Comparison of ENCODE assay signal across 14 mouse cellular contexts in genomic region chr4:114818963-114819702, GRCm38 (mm10). TPM values are rescaled to one million over a fixed set of nuclear protein-coding genes. Genes with fewer than 3 reads are reported as not detected.
DNase-seq lines count a peak whose midpoint lies in the region; ATAC-seq lines count a peak whose summit lies in the region.
"Had no signal": no experiment of that assay in that cellular context is flagged by ENCODE, and none has a peak within 500 bp of the region (broad histone marks: within the 10 kb centered on the region; RNA-seq: fewer than 3 reads in every experiment).

No protein-coding gene starts in this region.

- 4% methylated on average over 9 of the region's 9 CpGs for WGBS in hindbrain, embryonic 11.5 days
- WGBS in hindbrain, embryonic 13.5 days, result 8% methylated on average over 9 of the region's 9 CpGs
- 9% methylated on average over 9 of the region's 9 CpGs for WGBS in forebrain, embryonic 13.5 days
- 22% methylated on average over 9 of the region's 9 CpGs for WGBS in limb, embryonic 15.5 days

- no peaks in the 10 kb centered on the region for H3K9me3 ChIP-seq in hindbrain, embryonic 11.5 days (ENCODE audit: control insufficient read depth, low read length)
- no peaks in the 10 kb centered on the region for H3K9me3 ChIP-seq in hindbrain, embryonic 13.5 days
- no peaks in the 10 kb centered on the region for H3K9me3 ChIP-seq in forebrain, embryonic 13.5 days (replicated peaks)
- no peaks in the 10 kb centered on the region for H3K9me3 ChIP-seq in limb, embryonic 15.5 days
- H3K9me3 ChIP-seq: heart, embryonic 13.5 days had no signal

- peak; percentile 32 for DNase-seq in hindbrain, embryonic 11.5 days (ENCODE audit: low spot score)
- peak; percentile 12 for DNase-seq in brain, embryonic 18.5 days (ENCODE audit: low read depth, low spot score)
- no peak for DNase-seq in heart, adult 11 months
- DNase-seq in heart, postnatal 25 days (ENCODE audit: low spot score), result no peak
- DNase-seq: retina, postnatal 1 day had no signal

- 0 out of 2 replicates have a peak, but pooled peaks have one; percentile 11 for ATAC-seq in hindbrain, embryonic 11.5 days (ENCODE audit: low FRiP score)
- ATAC-seq in hindbrain, embryonic 13.5 days (ENCODE audit: low FRiP score), result no peak
- peak; percentile 46 for ATAC-seq in forebrain, embryonic 13.5 days
- no peak for ATAC-seq in limb, embryonic 15.5 days (ENCODE audit: insufficient number of reproducible peaks, low FRiP score, low TSS enrichment, low read depth)
- no peak for ATAC-seq in granulocyte monocyte progenitor cell, adult 5-6 weeks (replicated peaks; ENCODE audit: poor library complexity, severe bottlenecking)

- intact Hi-C loops in heart, postnatal 25 days (cut with DNase I), result no loop called here

- peaks cover 11% of the 10 kb centered on the region for H3K27me3 ChIP-seq in hindbrain, embryonic 11.5 days (ENCODE audit: control insufficient read depth, insufficient read depth, low read length)
- H3K27me3 ChIP-seq in hindbrain, embryonic 13.5 days, result peaks cover 65% of the 10 kb centered on the region
- H3K27me3 ChIP-seq in forebrain, embryonic 13.5 days, result peaks cover 81% of the 10 kb centered on the region
- peaks cover 68% of the 10 kb centered on the region for H3K27me3 ChIP-seq in limb, embryonic 15.5 days

- no peaks in the 10 kb centered on the region; the same call in 1 of the 2 replicates for H3K4me1 ChIP-seq in hindbrain, embryonic 11.5 days (replicated peaks; ENCODE audit: control insufficient read depth, insufficient read depth, low read length)
- H3K4me1 ChIP-seq in hindbrain, embryonic 13.5 days (replicated peaks), result peaks cover 28% of the 10 kb centered on the region
- peaks cover 28% of the 10 kb centered on the region for H3K4me1 ChIP-seq in forebrain, embryonic 13.5 days
- H3K4me1 ChIP-seq in limb, embryonic 15.5 days, result peaks cover 29% of the 10 kb centered on the region

- no peaks in the 10 kb centered on the region for H3K36me3 ChIP-seq in hindbrain, embryonic 11.5 days (ENCODE audit: control insufficient read depth, insufficient read depth, low read length)
- H3K36me3 ChIP-seq in hindbrain, embryonic 13.5 days, result no peaks in the 10 kb centered on the region
- H3K36me3 ChIP-seq in forebrain, embryonic 13.5 days (ENCODE audit: poor library complexity, severe bottlenecking), result no peaks in the 10 kb centered on the region
- no peaks in the 10 kb centered on the region for H3K36me3 ChIP-seq in limb, embryonic 15.5 days
- H3K36me3 ChIP-seq: heart, embryonic 13.5 days had no signal

- H3K4me3 ChIP-seq in hindbrain, embryonic 11.5 days (ENCODE audit: low read depth, low read length), result no peak overlapping the region
- H3K4me3 ChIP-seq in hindbrain, embryonic 13.5 days, result no peak overlapping the region
- no peak overlapping the region for H3K4me3 ChIP-seq in forebrain, embryonic 13.5 days
- no peak overlapping the region for H3K4me3 ChIP-seq in limb, embryonic 15.5 days
- H3K4me3 ChIP-seq: heart, embryonic 13.5 days; myocyte had no signal

- H3K27ac ChIP-seq in hindbrain, embryonic 11.5 days (ENCODE audit: low read depth, low read length), result no peak overlapping the region
- no peak overlapping the region for H3K27ac ChIP-seq in hindbrain, embryonic 13.5 days
- H3K27ac ChIP-seq in forebrain, embryonic 13.5 days, result no peak overlapping the region
- H3K27ac ChIP-seq in limb, embryonic 15.5 days, result peak overlapping the region; percentile 9; the same call in 1 of the 2 replicates
- H3K27ac ChIP-seq: heart, embryonic 13.5 days had no signal

- H3K4me2 ChIP-seq in hindbrain, embryonic 11.5 days (replicated peaks; ENCODE audit: low read depth, low read length), result no peak overlapping the region
- no peak overlapping the region for H3K4me2 ChIP-seq in hindbrain, embryonic 13.5 days
- no peak overlapping the region for H3K4me2 ChIP-seq in forebrain, embryonic 13.5 days
- no peak overlapping the region for H3K4me2 ChIP-seq in limb, embryonic 15.5 days
- H3K4me2 ChIP-seq: heart, embryonic 13.5 days had no signal

- H3K9ac ChIP-seq in hindbrain, embryonic 11.5 days (ENCODE audit: low read depth, low read length), result no peak overlapping the region
- no peak overlapping the region for H3K9ac ChIP-seq in hindbrain, embryonic 13.5 days
- H3K9ac ChIP-seq in forebrain, embryonic 13.5 days, result no peak overlapping the region
- no peak overlapping the region for H3K9ac ChIP-seq in limb, embryonic 15.5 days
- H3K9ac ChIP-seq: heart, embryonic 13.5 days had no signal

RNA-seq across cellular contexts. Expression of gene Gm12830, which starts 2.4 kb away (rescaled TPM):
- not detected in 2 replicates for polyA plus RNA-seq in hindbrain, embryonic 11.5 days (2014; fragmentation: Nextera tagmentation; extraction: Ambion mirVana)
- not detected in 2 replicates for polyA plus RNA-seq in hindbrain, embryonic 13.5 days (2015; fragmentation: Nextera tagmentation; extraction: Ambion mirVana)
- not detected in 2 replicates for polyA plus RNA-seq in forebrain, embryonic 13.5 days (2015; fragmentation: Nextera tagmentation; extraction: Ambion mirVana)
- polyA plus RNA-seq in limb, embryonic 15.5 days (2015; fragmentation: Nextera tagmentation; extraction: Ambion mirVana), result not detected in 2 replicates
- not detected for total RNA-seq in heart, postnatal 25 days (2021)
- total RNA-seq in granulocyte monocyte progenitor cell, adult 5-6 weeks (2014; fragmentation: Nextera tagmentation), result not detected in 2 replicates
- not detected in 2 replicates for total RNA-seq in granulocyte monocyte progenitor cell, adult 5-6 weeks (2017)
- total RNA-seq: liver, adult 2 months had no signal
- polyA plus RNA-seq: C2C12; heart, embryonic 13.5 days; large intestine, adult 2 months; liver, adult 2 months; myocyte had no signal

Comparison
In these comparisons a context has a peak if more than half of its experiments do, and no peak if none do; other contexts are left out.
1. ATAC-seq: peak in hindbrain, embryonic 11.5 days (single experiment) and forebrain, embryonic 13.5 days (single experiment); none in hindbrain, embryonic 13.5 days (single experiment), limb, embryonic 15.5 days (single experiment) and granulocyte monocyte progenitor cell, adult 5-6 weeks (single experiment).
2. DNase-seq: peak in hindbrain, embryonic 11.5 days (single experiment) and brain, embryonic 18.5 days (single experiment); none in heart, adult 11 months (single experiment) and heart, postnatal 25 days (single experiment).